In the genomic region with DNA sequence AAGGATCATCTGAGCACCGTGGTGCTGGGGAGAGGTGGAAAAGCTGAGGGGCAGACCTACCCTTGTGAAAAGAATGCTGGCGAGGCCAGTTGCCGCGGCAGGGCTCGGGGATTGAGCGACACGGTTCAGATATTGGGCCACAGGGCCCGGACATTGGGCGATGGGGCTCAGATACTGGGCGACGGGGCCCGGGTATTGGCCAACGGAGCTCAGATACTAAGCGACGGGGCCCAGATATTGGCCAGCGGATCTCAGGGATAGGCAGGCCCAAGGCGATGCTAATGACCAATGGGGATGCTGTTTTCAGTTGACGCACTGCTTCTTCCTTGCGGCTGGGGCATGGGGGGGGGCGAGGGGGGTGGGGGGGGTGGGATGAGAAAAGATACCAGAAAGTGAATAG, we compare ENCODE assay signal across 22 mouse cellular contexts. TPM values are rescaled to one million over a fixed set of nuclear protein-coding genes. Genes with fewer than 3 reads are reported as not detected.
A peak's percentile ranks its signal among the peaks of the same experiment; 100 is the strongest.
DNase-seq lines count a peak whose midpoint lies in the region; ATAC-seq and TF ChIP-seq lines count a peak whose summit lies in the region.
"Had no signal": no experiment of that assay in that cellular context is flagged by ENCODE, and none has a peak within 500 bp of the region (broad histone marks: within the 10 kb centered on the region; RNA-seq: fewer than 3 reads in every experiment).

No protein-coding gene starts in this region.

- no peak for TF ChIP-seq CTCF in heart, adult 2 months (IDR thresholded peaks at IDR 0.05)

- H3K27me3 ChIP-seq in hindbrain, embryonic 13.5 days, result no peaks in the 10 kb centered on the region
- H3K27me3 ChIP-seq in hindbrain, embryonic 12.5 days, result no peaks in the 10 kb centered on the region
- H3K27me3 ChIP-seq in heart, adult 2 months (ENCODE audit: control insufficient read depth, insufficient read depth, low read length), result no peaks in the 10 kb centered on the region
- H3K27me3 ChIP-seq: Patski had no signal

- no peaks in the 10 kb centered on the region for H3K4me1 ChIP-seq in hindbrain, embryonic 13.5 days (replicated peaks)
- no peaks in the 10 kb centered on the region for H3K4me1 ChIP-seq in hindbrain, embryonic 12.5 days
- H3K4me1 ChIP-seq in heart, adult 2 months (ENCODE audit: control insufficient read depth, insufficient read depth, low read length), result peaks cover 3% of the 10 kb centered on the region; the same call in 1 of the 2 replicates
- H3K4me1 ChIP-seq: heart, embryonic 10.5 days had no signal

- no peak overlapping the region for H3K4me3 ChIP-seq in hindbrain, embryonic 13.5 days
- no peak overlapping the region for H3K4me3 ChIP-seq in hindbrain, embryonic 12.5 days
- H3K4me3 ChIP-seq in heart, adult 2 months, result no peak overlapping the region
- H3K4me3 ChIP-seq: erythroblast, embryonic 14.5 days; heart, embryonic 10.5 days had no signal

- no peaks in the 10 kb centered on the region for H3K9me3 ChIP-seq in hindbrain, embryonic 13.5 days
- H3K9me3 ChIP-seq in hindbrain, embryonic 12.5 days (replicated peaks), result no peaks in the 10 kb centered on the region
- H3K9me3 ChIP-seq: heart, embryonic 10.5 days had no signal

- H3K4me2 ChIP-seq in hindbrain, embryonic 13.5 days, result peak overlapping the region; percentile 16
- no peak overlapping the region for H3K4me2 ChIP-seq in hindbrain, embryonic 12.5 days (replicated peaks)
- H3K4me2 ChIP-seq: liver, embryonic 11.5 days had no signal

- H3K9ac ChIP-seq in hindbrain, embryonic 13.5 days, result no peak overlapping the region
- H3K9ac ChIP-seq in hindbrain, embryonic 12.5 days, result no peak overlapping the region
- no peak overlapping the region for H3K9ac ChIP-seq in heart, adult 2 months (ENCODE audit: low read depth, low read length)

- H3K36me3 ChIP-seq in hindbrain, embryonic 13.5 days, result no peaks in the 10 kb centered on the region
- no peaks in the 10 kb centered on the region for H3K36me3 ChIP-seq in hindbrain, embryonic 12.5 days
- H3K36me3 ChIP-seq in heart, adult 2 months (ENCODE audit: control insufficient read depth, insufficient read depth, low read length), result peaks cover 5% of the 10 kb centered on the region; the same call in 1 of the 2 replicates

- H3K27ac ChIP-seq in hindbrain, embryonic 13.5 days, result no peak overlapping the region
- no peak overlapping the region for H3K27ac ChIP-seq in hindbrain, embryonic 12.5 days
- no peak overlapping the region for H3K27ac ChIP-seq in heart, adult 2 months
- H3K27ac ChIP-seq: heart, embryonic 10.5 days had no signal

- intact Hi-C loops in left cerebral cortex, postnatal 36 days (cut with DNase I), result no loop called here
- intact Hi-C loops in heart, adult 2 months (cut with DNase I), result no loop called here

- peak; percentile 79 for DNase-seq in brain, adult 2 months (ENCODE audit: low read depth, low spot score)
- DNase-seq in cerebellum, adult 18-20 months, result peak; percentile 40 to 68
- peak; percentile 42 to 70 for DNase-seq in cerebellum, postnatal 36 days
- DNase-seq in left cerebral cortex, postnatal 36 days (ENCODE audit: low spot score in 2 of 2), result no peak
- DNase-seq in heart, adult 2 months, result no peak
- DNase-seq: gastrocnemius, postnatal 25 days; kidney, adult 8-10 months; kidney, postnatal 36 days; lung, adult 2 months; lung, postnatal 36 days had no signal

- no peak for TF ChIP-seq EP300 in heart, adult 2 months (IDR thresholded peaks at IDR 0.05; ENCODE audit: insufficient read depth, low read depth, low read length)

- H3K79me2 ChIP-seq in heart, adult 2 months (replicated peaks; ENCODE audit: control insufficient read depth, insufficient read depth, low read length), result no peaks in the 10 kb centered on the region

- WGBS in hindbrain, embryonic 13.5 days, result 77% methylated on average over 20 of the region's 20 CpGs
- 77% methylated on average over 20 of the region's 20 CpGs for WGBS in hindbrain, embryonic 12.5 days
- WGBS in heart, adult 2 months, result 76% methylated on average over 20 of the region's 20 CpGs

- no peak for ATAC-seq in hindbrain, embryonic 13.5 days (ENCODE audit: low FRiP score)
- ATAC-seq in hindbrain, embryonic 12.5 days (ENCODE audit: low FRiP score), result no peak
- ATAC-seq: inflammation-experienced regulatory T-cells, adult 6 months; Patski had no signal

- no peak for TF ChIP-seq POLR2A in heart, adult 2 months (IDR thresholded peaks at IDR 0.05; ENCODE audit: insufficient read depth, low read depth, low read length)

RNA-seq across cellular contexts. Expression of gene Helz2, which starts 10.7 kb away (rescaled TPM):
- 0.38 and 0.48 TPM in 2 replicates for polyA plus RNA-seq in hindbrain, embryonic 13.5 days (2015; fragmentation: Nextera tagmentation; extraction: Ambion mirVana)
- 0.81 and 0.87 TPM in 2 replicates for polyA plus RNA-seq in hindbrain, embryonic 12.5 days (2016; fragmentation: Nextera tagmentation; extraction: Ambion mirVana)
- total RNA-seq in left cerebral cortex, postnatal 36 days (2021), result 1 to 10 TPM; 1.7 to 3.6 TPM
- total RNA-seq in heart, adult 2 months (2021), result 10 to 100 TPM in 1 of 2 experiments, 1 to 10 TPM in 1; 9.2 to 11.2 TPM
- polyA plus RNA-seq in heart, adult 2 months (2012; rRNA removed), result 14.1 and 19.4 TPM in 2 replicates

RNA-seq across cellular contexts. Expression of gene Fndc11, which starts 11.4 kb away (rescaled TPM):
- polyA plus RNA-seq in hindbrain, embryonic 13.5 days (2015; fragmentation: Nextera tagmentation; extraction: Ambion mirVana), result 0.19 TPM in 1 of 2 replicates, not detected in the other
- polyA plus RNA-seq in hindbrain, embryonic 12.5 days (2016; fragmentation: Nextera tagmentation; extraction: Ambion mirVana), result 0.15 TPM in 1 of 2 replicates, not detected in the other
- total RNA-seq in left cerebral cortex, postnatal 36 days (2021), result not detected
- not detected for total RNA-seq in heart, adult 2 months (2021)
- 0.29 and 0.43 TPM in 2 replicates for polyA plus RNA-seq in heart, adult 2 months (2012; rRNA removed)
- total RNA-seq: gastrocnemius, postnatal 25 days; heart, postnatal 25 days; layer of hippocampus, postnatal 14 days; left cerebral cortex, postnatal 14 days had no signal
- polyA plus RNA-seq: embryonic facial prominence, embryonic 11.5 days; heart, embryonic 10.5 days; Patski had no signal

RNA-seq across cellular contexts. Expression of gene Srms, which starts 18.2 kb away (rescaled TPM):
- polyA plus RNA-seq in hindbrain, embryonic 13.5 days (2015; fragmentation: Nextera tagmentation; extraction: Ambion mirVana), result 0.19 and 0.25 TPM in 2 replicates
- 0.08 TPM in 1 of 2 replicates, not detected in the other for polyA plus RNA-seq in hindbrain, embryonic 12.5 days (2016; fragmentation: Nextera tagmentation; extraction: Ambion mirVana)
- under 1 TPM; 0.25 to 0.50 TPM for total RNA-seq in left cerebral cortex, postnatal 36 days (2021)
- under 1 TPM; 0.44 to 0.59 TPM for total RNA-seq in heart, adult 2 months (2021)
- 0.59 and 1.3 TPM in 2 replicates for polyA plus RNA-seq in heart, adult 2 months (2012; rRNA removed)
- polyA plus RNA-seq: embryonic facial prominence, embryonic 11.5 days; Patski had no signal

RNA-seq across cellular contexts. Expression of gene Ptk6, which starts 28.6 kb away (rescaled TPM):
- not detected in 2 replicates for polyA plus RNA-seq in hindbrain, embryonic 13.5 days (2015; fragmentation: Nextera tagmentation; extraction: Ambion mirVana)
- not detected in 2 replicates for polyA plus RNA-seq in hindbrain, embryonic 12.5 days (2016; fragmentation: Nextera tagmentation; extraction: Ambion mirVana)
- total RNA-seq in left cerebral cortex, postnatal 36 days (2021), result not detected
- total RNA-seq in heart, adult 2 months (2021), result under 1 TPM in 1 of 2 experiments, not detected in 1; 0.07 TPM
- polyA plus RNA-seq in heart, adult 2 months (2012; rRNA removed), result 0.03 TPM in 1 of 2 replicates, not detected in the other
- total RNA-seq: adrenal gland, postnatal 4 days; gastrocnemius, postnatal 25 days; heart, postnatal 25 days; layer of hippocampus, postnatal 14 days had no signal
- polyA plus RNA-seq: embryonic facial prominence, embryonic 11.5 days; erythroblast, embryonic 14.5 days; heart, embryonic 10.5 days; liver, embryonic 11.5 days; Patski had no signal

RNA-seq across cellular contexts. Expression of gene Ppdpf, which starts 44.1 kb away (rescaled TPM):
- polyA plus RNA-seq in hindbrain, embryonic 13.5 days (2015; fragmentation: Nextera tagmentation; extraction: Ambion mirVana), result 444 TPM in 2 replicates
- 388 and 419 TPM in 2 replicates for polyA plus RNA-seq in hindbrain, embryonic 12.5 days (2016; fragmentation: Nextera tagmentation; extraction: Ambion mirVana)
- 10 to 100 TPM; 88.3 to 97.9 TPM for total RNA-seq in left cerebral cortex, postnatal 36 days (2021)
- total RNA-seq in heart, adult 2 months (2021), result 10 to 100 TPM; 47.5 to 57.7 TPM
- polyA plus RNA-seq in heart, adult 2 months (2012; rRNA removed), result 81.2 and 82.4 TPM in 2 replicates

Comparison
In these comparisons a context has a peak if more than half of its experiments do, and no peak if none do; other contexts are left out.
1. DNase-seq: peak in brain, adult 2 months (single experiment), cerebellum, adult 18-20 months (2 of 2) and cerebellum, postnatal 36 days (2 of 2); none in left cerebral cortex, postnatal 36 days (0 of 2) and heart, adult 2 months (0 of 2).